Mouse (Mus musculus) brain, embryonic 14.5 days (tissue): Measurements from ENCODE around the gene Mroh7. TPM values are rescaled to one million over a fixed set of nuclear protein-coding genes. Genes with fewer than 3 reads are reported as not detected.

Experiments
- DNase-seq: peaks from one replicate; pipeline ENCODE4 v3.0.0-alpha.2; 2011; ENCODE audit warnings: low read depth
- CTCF ChIP-seq: fragments of 200-500 bp; IDR thresholded peaks from 2 replicates; pipeline ENCODE4 v1.5.1; 2012; ENCODE audit warnings: inconsistent platforms, mild to moderate bottlenecking, moderate library complexity, borderline replicate concordance; ENCODE audit not compliant: insufficient read depth, insufficient read length; ENCODE audit errors: extremely low read depth
- POLR2A ChIP-seq: fragments of 200-500 bp; IDR thresholded peaks from 2 replicates; pipeline ENCODE4 v1.6.1; 2012; ENCODE audit warnings: mild to moderate bottlenecking, inconsistent platforms, borderline replicate concordance; ENCODE audit not compliant: poor library complexity, insufficient read depth, insufficient read length, severe bottlenecking; ENCODE audit errors: extremely low read depth
- polyA plus RNA-seq: library from polyadenylated mRNA; depleted of rRNA; stranded (reverse); fragments of >200 nt; gene quantifications from 2 replicates; pipeline ENCODE4 v1.2.3, GENCODE M21; 2012; rRNA removed

The Mroh7 gene
- polyA plus RNA-seq, 1 experiment: 1.8 TPM

DNA sequence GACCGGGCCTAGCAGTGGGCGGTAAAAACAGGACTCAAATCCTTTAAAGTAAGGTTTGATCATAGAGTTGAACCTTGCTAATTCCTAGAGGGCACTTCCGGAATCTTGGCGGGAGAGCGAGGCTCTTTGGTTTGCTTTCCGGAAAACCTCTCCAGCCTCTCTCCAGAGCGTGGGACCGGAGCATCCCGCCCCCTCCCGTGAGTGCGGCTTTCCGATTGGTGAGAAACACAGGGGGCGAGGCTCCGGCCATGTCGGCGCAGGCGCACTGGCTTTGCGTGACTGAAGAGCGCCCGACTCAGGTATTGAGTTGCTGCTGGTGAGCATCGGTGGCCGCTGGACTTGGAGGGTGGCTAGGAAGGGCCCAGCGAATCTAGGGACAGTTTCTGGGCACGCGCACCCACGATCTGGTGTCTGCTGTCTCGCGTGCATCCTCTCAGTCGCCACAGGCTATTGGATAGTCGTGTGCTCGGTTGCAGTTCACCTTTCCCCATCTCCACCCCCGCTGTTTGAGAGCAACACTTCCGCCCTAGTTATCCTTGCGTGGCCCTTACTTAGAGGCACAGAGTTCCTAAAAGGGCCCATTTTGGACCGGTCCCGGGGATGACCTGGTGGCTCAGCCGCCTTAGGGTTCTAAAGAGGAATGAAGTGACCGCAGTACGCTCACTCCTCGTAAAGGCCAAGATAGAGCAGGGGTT lies 79.7 kb downstream of the Mroh7 start, which contains the start of gene Pars2:
TSS of gene Pars2 (plus strand) at position 237 of the 695 bp plus-strand sequence.
- TF ChIP-seq CTCF (no peak), POLR2A (peak; percentile 62; the same call in 1 of the 2 replicates)
- peak; percentile 99 for DNase-seq

DNA sequence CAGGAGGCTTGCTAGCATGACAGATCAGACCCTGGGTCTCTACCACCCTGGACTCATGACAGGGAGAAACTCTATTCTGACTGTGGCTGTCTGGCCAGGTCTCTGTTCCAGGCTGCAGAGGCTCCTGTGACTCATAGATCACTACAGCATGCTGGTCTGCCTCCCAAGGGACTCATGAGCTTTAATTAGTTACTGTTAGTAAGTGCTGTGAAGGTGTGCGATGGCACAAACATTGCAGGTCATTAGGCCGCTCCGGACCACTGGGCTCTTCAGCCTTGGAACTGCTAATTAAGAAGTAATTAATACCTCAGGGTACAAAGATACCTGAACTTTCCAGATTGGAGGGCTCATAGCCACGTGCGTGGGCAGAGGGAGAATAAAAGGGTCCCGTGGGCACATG lies 83.6 kb downstream of the Mroh7 start:
- no peak for DNase-seq
- TF ChIP-seq CTCF (no peak), POLR2A (no peak)

DNA sequence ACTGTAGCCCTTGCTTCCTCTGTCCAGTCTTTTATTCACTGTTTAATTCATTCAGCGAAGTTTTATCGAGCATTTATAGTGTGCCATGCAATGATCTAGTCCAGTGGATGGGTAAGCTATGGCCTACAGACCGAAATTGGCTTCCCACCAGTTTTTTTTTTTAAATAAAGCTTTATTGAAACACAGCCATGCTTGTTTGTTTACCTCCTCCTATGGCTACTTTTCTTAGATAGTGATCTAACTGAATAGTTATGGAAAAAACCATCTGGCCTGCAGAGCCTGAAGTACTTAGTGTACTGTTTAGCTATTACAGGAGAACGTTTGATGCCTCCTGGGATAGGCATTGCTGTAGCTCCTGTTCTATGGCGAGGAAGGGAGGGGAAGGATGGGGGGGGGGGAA lies 84.9 kb downstream of the Mroh7 start:
- TF ChIP-seq CTCF (no peak), POLR2A (no peak)
- no peak for DNase-seq

DNA sequence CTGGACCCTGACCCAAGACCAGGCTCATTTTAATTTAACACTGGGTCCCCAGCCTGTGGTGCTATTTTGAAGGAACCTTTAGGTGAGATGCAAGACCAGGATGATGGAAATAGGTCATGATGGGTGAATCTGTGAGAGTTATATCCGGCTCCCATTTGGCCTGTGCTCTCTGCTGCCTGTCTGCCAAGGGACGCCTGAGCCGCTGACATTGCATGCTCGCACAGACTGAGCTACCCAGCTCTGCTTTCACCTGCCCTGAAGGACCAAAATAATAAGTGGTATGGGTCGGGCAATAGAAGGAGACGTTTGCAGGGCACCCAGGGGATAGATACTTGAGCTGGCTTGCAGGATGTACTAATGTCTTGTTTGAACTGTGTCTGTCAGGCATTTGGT lies 86.5 kb downstream of the Mroh7 start:
- no peak for DNase-seq
- TF ChIP-seq POLR2A: no peak
- TF ChIP-seq CTCF: no peak

DNA sequence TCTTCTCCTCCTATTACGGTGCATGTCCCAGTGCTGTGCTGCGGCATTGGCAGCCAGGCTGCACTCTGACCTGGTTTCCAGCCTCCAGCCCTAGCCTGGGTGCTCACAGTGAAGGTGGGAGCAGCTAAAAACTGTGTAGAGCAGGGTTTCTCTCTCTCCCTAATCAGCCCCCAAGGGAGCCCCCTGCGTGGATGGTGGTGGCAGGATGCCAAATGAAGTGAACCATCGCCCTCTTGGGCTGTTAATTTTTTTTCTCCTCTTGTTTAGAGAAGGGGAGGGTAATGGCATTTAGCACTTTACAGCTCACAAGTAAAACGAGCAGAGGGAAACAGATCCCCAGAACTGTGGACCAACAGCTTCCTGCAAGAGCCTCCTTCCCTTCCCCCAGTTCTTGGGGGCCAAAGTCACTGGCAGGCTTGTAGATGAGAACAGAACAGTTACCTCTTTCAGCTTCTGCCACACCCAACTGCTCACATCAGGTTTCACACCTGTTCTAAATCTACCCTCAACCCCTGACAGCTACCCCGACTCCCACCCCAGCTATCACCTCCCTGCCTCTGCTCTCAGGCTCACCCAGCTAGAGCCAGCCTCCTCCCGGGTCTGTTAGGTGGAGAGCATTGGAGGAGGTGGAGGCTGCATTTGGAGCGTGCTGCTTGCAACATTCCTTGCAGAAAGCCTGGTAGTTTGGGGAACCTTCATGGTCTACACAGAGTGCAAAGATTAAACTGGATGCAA lies 87.1 kb downstream of the Mroh7 start:
- DNase-seq: no peak
- no peak for TF ChIP-seq POLR2A
- no peak for TF ChIP-seq CTCF

DNA sequence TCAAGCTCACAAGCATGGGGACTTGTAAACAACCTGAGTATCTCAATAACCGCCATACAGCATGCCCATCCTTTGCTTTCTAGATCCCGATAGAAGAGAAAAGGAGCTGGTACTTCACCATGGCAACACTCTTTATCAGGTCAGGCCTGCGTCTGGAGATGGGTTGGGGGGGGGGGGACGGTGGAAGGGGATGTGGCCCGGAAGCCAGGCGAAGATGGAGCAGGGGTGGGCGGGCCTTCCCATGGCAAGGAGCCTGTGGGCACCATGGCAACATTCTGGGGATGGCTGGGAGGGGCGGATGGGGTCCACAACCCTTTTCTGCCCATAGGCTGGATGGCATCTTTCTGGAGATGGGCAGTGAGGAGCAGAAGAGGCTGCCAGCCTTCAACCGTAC lies 96.6 kb downstream of the Mroh7 start:
- TF ChIP-seq CTCF (no peak), POLR2A (no peak)

DNA sequence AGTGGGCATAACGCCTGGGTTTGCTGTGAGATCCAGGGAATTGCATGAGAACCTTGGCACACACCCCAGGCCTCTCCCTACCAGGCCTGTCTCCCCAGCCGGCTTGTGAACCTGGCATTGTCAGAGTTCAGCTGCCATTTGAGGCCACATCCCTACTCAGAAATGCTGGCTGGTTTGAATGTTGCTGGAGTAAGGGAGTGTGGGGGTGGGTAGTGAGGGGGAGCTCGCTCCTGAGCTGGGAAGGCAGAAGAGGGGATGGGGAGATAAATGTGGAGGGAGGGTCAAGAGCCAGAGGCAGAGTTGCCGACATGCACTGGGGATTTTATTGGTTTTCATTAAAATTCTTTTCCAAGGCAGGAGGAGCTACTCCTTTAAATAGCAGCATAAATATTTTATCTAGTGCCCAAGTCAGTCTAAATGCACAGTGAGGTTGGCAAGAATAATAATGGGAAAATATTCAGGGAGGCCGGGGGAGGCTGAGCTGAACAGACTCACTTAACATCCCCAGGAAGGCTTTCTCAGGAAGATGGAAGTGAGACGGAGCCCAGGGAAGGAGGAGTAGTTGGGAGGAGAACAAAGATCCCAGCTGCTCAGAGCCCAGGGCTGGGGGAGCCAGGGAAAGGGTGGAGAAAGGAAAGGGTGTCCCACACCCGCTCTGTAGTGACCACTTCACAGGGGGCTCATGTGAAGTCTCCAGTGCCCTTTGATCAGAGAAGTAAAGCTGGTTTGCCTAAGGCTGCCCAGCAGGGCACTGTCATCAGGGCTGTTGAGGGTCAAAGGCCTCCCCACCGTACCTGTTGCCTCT lies 97.2 kb downstream of the Mroh7 start:
- TF ChIP-seq POLR2A: no peak
- no peak for TF ChIP-seq CTCF
- DNase-seq: peak; percentile 64

More for the DNA sequence above, 96.6 kb downstream of the Mroh7 start:
- DNase-seq: no peak

DNA sequence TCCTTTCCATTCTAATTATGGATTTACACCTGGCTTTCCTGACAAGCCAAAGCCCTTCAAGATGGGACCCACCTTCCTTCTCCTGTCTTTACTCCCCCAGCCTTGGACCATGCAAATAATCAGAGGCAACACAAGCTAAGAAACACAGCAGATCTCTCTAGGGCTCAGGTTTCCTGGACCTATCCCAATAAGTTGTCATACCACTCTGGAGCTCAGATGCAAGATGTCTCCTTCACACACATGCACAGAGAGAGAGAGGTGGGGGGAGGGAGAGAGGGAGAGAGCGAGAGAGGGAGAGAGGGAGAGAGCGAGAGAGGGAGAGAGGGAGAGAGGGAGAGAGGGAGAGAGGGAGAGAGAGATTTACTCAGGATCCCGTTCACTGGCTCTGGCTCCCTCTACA lies 98.4 kb downstream of the Mroh7 start:
- TF ChIP-seq POLR2A (no peak), CTCF (no peak)
- DNase-seq: peak; percentile 50

Other genes starting within 250 kb of the Mroh7 start
- not detected in 2 replicates for gene Bsnd, start 238.6 kb downstream of the Mroh7 start, polyA plus RNA-seq
- gene Dhcr24, start 169.9 kb downstream of the Mroh7 start, polyA plus RNA-seq: 73.8 and 89.2 TPM in 2 replicates
- gene Lexm, start 113.7 kb downstream of the Mroh7 start, polyA plus RNA-seq: 0.05 TPM in 1 of 2 replicates, not detected in the other
- 1.8 and 2.2 TPM in 2 replicates for gene Ttc22, start 108.5 kb downstream of the Mroh7 start, polyA plus RNA-seq
- 9.9 and 13.7 TPM in 2 replicates for gene Pars2, start 79.9 kb downstream of the Mroh7 start, polyA plus RNA-seq
- 177 and 273 TPM in 2 replicates for gene Ttc4, start 52.0 kb downstream of the Mroh7 start, polyA plus RNA-seq
- not detected in 2 replicates for gene Fam151a, start 3.0 kb upstream of the Mroh7 start, polyA plus RNA-seq
- gene Acot11, start 74.1 kb upstream of the Mroh7 start, polyA plus RNA-seq: 1.4 and 2.0 TPM in 2 replicates
- gene Ssbp3, start 179.8 kb upstream of the Mroh7 start, polyA plus RNA-seq: 255 and 257 TPM in 2 replicates